In genomic region chr4:97857549-97857948, GRCm38 (mm10) we compare ENCODE assay signal across 26 mouse cellular contexts.
DNase-seq lines count a peak whose midpoint lies in the region; ATAC-seq and TF ChIP-seq lines count a peak whose summit lies in the region.
"Had no signal": no experiment of that assay in that cellular context is flagged by ENCODE, and none has a peak within 500 bp of the region (broad histone marks: within the 10 kb centered on the region; RNA-seq: fewer than 3 reads in every experiment).

No protein-coding gene starts in this region.

- H3K9me3 ChIP-seq in kidney, embryonic 14.5 days (ENCODE audit: control insufficient read depth, low read length) = no peaks in the 10 kb centered on the region
- no peaks in the 10 kb centered on the region for H3K9me3 ChIP-seq in neural tube, embryonic 13.5 days
- H3K9me3 ChIP-seq: embryonic facial prominence, embryonic 13.5 days; embryonic facial prominence, embryonic 15.5 days; forebrain, embryonic 13.5 days; forebrain, embryonic 15.5 days had no signal

- H3K4me3 ChIP-seq in kidney, embryonic 14.5 days (ENCODE audit: low read length) = no peak overlapping the region
- H3K4me3 ChIP-seq in neural tube, embryonic 13.5 days = no peak overlapping the region
- no peak overlapping the region for H3K4me3 ChIP-seq in cerebellum, adult 2 months (replicated peaks; ENCODE audit: insufficient read depth, low read depth, low read length)
- H3K4me3 ChIP-seq: embryonic facial prominence, embryonic 13.5 days; embryonic facial prominence, embryonic 15.5 days; erythroblast, embryonic 14.5 days; forebrain, embryonic 13.5 days; forebrain, embryonic 15.5 days had no signal

- no peak overlapping the region for H3K9ac ChIP-seq in kidney, embryonic 14.5 days (ENCODE audit: low read depth, low read length)
- no peak overlapping the region for H3K9ac ChIP-seq in neural tube, embryonic 13.5 days
- H3K9ac ChIP-seq: embryonic facial prominence, embryonic 13.5 days; embryonic facial prominence, embryonic 15.5 days; forebrain, embryonic 13.5 days; forebrain, embryonic 15.5 days; forebrain, postnatal 0 days had no signal

- no peak for ATAC-seq in kidney, embryonic 14.5 days (ENCODE audit: low FRiP score, low TSS enrichment)
- no peak for ATAC-seq in neural tube, embryonic 13.5 days (ENCODE audit: low read depth)
- ATAC-seq: activated CD4-positive, CD25-positive, alpha-beta regulatory T cell, adult 4 months; CD4-positive, CD25-positive, alpha-beta regulatory T cell, adult 4 months; forebrain, embryonic 13.5 days; forebrain, embryonic 15.5 days; forebrain, postnatal 0 days; Patski had no signal

- H3K36me3 ChIP-seq in kidney, embryonic 14.5 days (ENCODE audit: control insufficient read depth, insufficient read depth, low read length) = no peaks in the 10 kb centered on the region
- H3K36me3 ChIP-seq in neural tube, embryonic 13.5 days = no peaks in the 10 kb centered on the region
- H3K36me3 ChIP-seq: embryonic facial prominence, embryonic 13.5 days; embryonic facial prominence, embryonic 15.5 days; forebrain, embryonic 15.5 days had no signal

- no peak for TF ChIP-seq CTCF in cerebellum, adult 2 months (IDR thresholded peaks at IDR 0.05; ENCODE audit: borderline replicate concordance, insufficient read depth, low read depth, low read length)

- no peak for DNase-seq in kidney, postnatal 10 days
- no peak for DNase-seq in neural tube, embryonic 10.5 days (ENCODE audit: extremely low spot score, low spot score)
- DNase-seq in mesoderm, embryonic 11.5 days (ENCODE audit: low read depth, low spot score) = peak; percentile 20
- no peak for DNase-seq in cerebellum, adult 2 months
- DNase-seq: adrenal gland, adult 8-10 months; adrenal gland, postnatal 14 days; adrenal gland, postnatal 36 days; B cell, adult 2 months; cerebellum, adult 11-12 months; cerebellum, adult 8-10 months; cerebellum, adult 9-11 months; cerebellum, postnatal 14 days; cerebellum, postnatal 36 days; embryo, embryonic 11 days; forebrain, postnatal 0 days had no signal

- no peak overlapping the region for H3K4me2 ChIP-seq in kidney, embryonic 14.5 days (replicated peaks; ENCODE audit: low read depth, low read length)
- H3K4me2 ChIP-seq in neural tube, embryonic 13.5 days = no peak overlapping the region
- H3K4me2 ChIP-seq: embryonic facial prominence, embryonic 13.5 days; embryonic facial prominence, embryonic 15.5 days; forebrain, embryonic 13.5 days; forebrain, embryonic 15.5 days had no signal

- no peak for TF ChIP-seq POLR2A in cerebellum, adult 2 months (IDR thresholded peaks at IDR 0.05; ENCODE audit: borderline replicate concordance, insufficient read depth, low read length)

- H3K27me3 ChIP-seq in kidney, embryonic 14.5 days (ENCODE audit: control insufficient read depth, insufficient read depth, low read length) = no peaks in the 10 kb centered on the region
- no peaks in the 10 kb centered on the region for H3K27me3 ChIP-seq in neural tube, embryonic 13.5 days
- no peaks in the 10 kb centered on the region for H3K27me3 ChIP-seq in cerebellum, adult 2 months (ENCODE audit: control insufficient read depth, insufficient read depth, low read length)
- H3K27me3 ChIP-seq: CH12.LX; embryonic facial prominence, embryonic 13.5 days; embryonic facial prominence, embryonic 15.5 days; forebrain, embryonic 13.5 days; forebrain, embryonic 15.5 days; Patski had no signal

- WGBS in kidney, embryonic 14.5 days = 55% methylated on average over 2 of the region's 2 CpGs
- WGBS in neural tube, embryonic 13.5 days = 43% methylated on average over 2 of the region's 2 CpGs
- WGBS in cerebellum, adult 2 months = 21% methylated on average over 2 of the region's 2 CpGs

- 0 out of 2 replicates have a peak overlapping the region, but pooled peaks have one; percentile 7 for H3K27ac ChIP-seq in kidney, embryonic 14.5 days (ENCODE audit: low read depth, low read length)
- peak overlapping the region; percentile 30; the same call in 1 of the 2 replicates for H3K27ac ChIP-seq in neural tube, embryonic 13.5 days (replicated peaks)
- H3K27ac ChIP-seq in cerebellum, adult 2 months (ENCODE audit: insufficient read depth, low read length) = no peak overlapping the region
- H3K27ac ChIP-seq: embryonic facial prominence, embryonic 13.5 days; embryonic facial prominence, embryonic 15.5 days; forebrain, embryonic 13.5 days; forebrain, embryonic 15.5 days had no signal

- 0 out of 2 replicates have a peak, but pooled peaks cover 8% of the 10 kb centered on the region for H3K4me1 ChIP-seq in kidney, embryonic 14.5 days (ENCODE audit: control insufficient read depth, insufficient read depth, low read length)
- peaks cover 48% of the 10 kb centered on the region for H3K4me1 ChIP-seq in neural tube, embryonic 13.5 days (replicated peaks)
- peaks cover 8% of the 10 kb centered on the region for H3K4me1 ChIP-seq in cerebellum, adult 2 months (ENCODE audit: control insufficient read depth, insufficient read depth, low read length)
